8 mouse cellular contexts compared by ENCODE assay signal in genomic region chr7:42505588-42505987, GRCm38 (mm10). TPM values are rescaled to one million over a fixed set of nuclear protein-coding genes. Genes with fewer than 3 reads are reported as not detected.
A peak's percentile ranks its signal among the peaks of the same experiment; 100 is the strongest.
DNase-seq lines count a peak whose midpoint lies in the region; ATAC-seq lines count a peak whose summit lies in the region.
"Not testable (repeated sequence)": the region's sequence is repeated elsewhere in the genome, so short reads cannot be mapped to it uniquely, and the experiment has no call there.

Zfp141 (minus strand) TSS chr7:42505740.

- H3K4me2 ChIP-seq in forebrain, embryonic 14.5 days (ENCODE audit: low read length): peak within 1 kb of the TSS; percentile 56
- H3K4me2 ChIP-seq in neural tube, embryonic 15.5 days: peak within 1 kb of the TSS; percentile 69

- peak; percentile 94 for ATAC-seq in forebrain, embryonic 14.5 days
- peak; percentile 97 for ATAC-seq in neural tube, embryonic 15.5 days (ENCODE audit: low FRiP score)

- not testable (repeated sequence) for H3K4me1 ChIP-seq in forebrain, embryonic 14.5 days (ENCODE audit: control insufficient read depth, insufficient read depth, low read length); neural tube, embryonic 15.5 days

- not testable (repeated sequence) for H3K27ac ChIP-seq in forebrain, embryonic 14.5 days (ENCODE audit: low read depth, low read length)
- peak within 1 kb of the TSS; percentile 74 for H3K27ac ChIP-seq in neural tube, embryonic 15.5 days (replicated peaks)

- H3K9me3 ChIP-seq in forebrain, embryonic 14.5 days (replicated peaks; ENCODE audit: control insufficient read depth, low read length); neural tube, embryonic 15.5 days (replicated peaks): not testable (repeated sequence)

- WGBS in forebrain, embryonic 14.5 days: 1% methylated on average over 18 of the region's 18 CpGs
- WGBS in neural tube, embryonic 15.5 days: 2% methylated on average over 18 of the region's 18 CpGs

- H3K36me3 ChIP-seq in forebrain, embryonic 14.5 days (ENCODE audit: control insufficient read depth, insufficient read depth, low read length); neural tube, embryonic 15.5 days: not testable (repeated sequence)

- DNase-seq in ES-CJ7 (ENCODE audit: low read depth, low spot score): peak; percentile 96
- DNase-seq in cerebellum, adult 11 months: peak; percentile 39
- DNase-seq in forebrain, embryonic 14.5 days (ENCODE audit: low spot score): peak; percentile 95
- DNase-seq in heart, postnatal 14 days: peak; percentile 80 to 82
- peak; percentile 87 for DNase-seq in layer of hippocampus, adult 11-12 months (ENCODE audit: low spot score)
- peak; percentile 85 to 90 for DNase-seq in lung, adult 18-20 months
- peak; percentile 84 for DNase-seq in testis, postnatal 14 days (ENCODE audit: low spot score)

- peak within 1 kb of the TSS; percentile 61 for H3K4me3 ChIP-seq in forebrain, embryonic 14.5 days (ENCODE audit: low read depth, low read length)
- peak within 1 kb of the TSS; percentile 68 for H3K4me3 ChIP-seq in neural tube, embryonic 15.5 days (replicated peaks)

- intact Hi-C loops in heart, postnatal 14 days (cut with DNase I): loop anchor here (10.0 kb wide), 1 partner anchor 1011 kb away; the partner anchor contains the start of genes AW146154 and Gm20449

- H3K27me3 ChIP-seq in forebrain, embryonic 14.5 days (replicated peaks; ENCODE audit: control insufficient read depth, insufficient read depth, low read length); neural tube, embryonic 15.5 days (replicated peaks): not testable (repeated sequence)

- H3K9ac ChIP-seq in forebrain, embryonic 14.5 days (ENCODE audit: low read length): peak within 1 kb of the TSS; percentile 74
- peak within 1 kb of the TSS; percentile 70 for H3K9ac ChIP-seq in neural tube, embryonic 15.5 days (replicated peaks)

RNA-seq across cellular contexts. Expression of gene Zfp141, which starts in this region (rescaled TPM):
- polyA plus RNA-seq in forebrain, embryonic 14.5 days (2014; fragmentation: Nextera tagmentation; extraction: Ambion mirVana): 11.4 and 14.9 TPM in 2 replicates
- total RNA-seq in heart, postnatal 14 days (2021): 1 to 10 TPM; 6.8 to 7.2 TPM
- 12.3 and 13.0 TPM in 2 replicates for polyA plus RNA-seq in neural tube, embryonic 15.5 days (2015; fragmentation: Nextera tagmentation; extraction: Ambion mirVana)

Comparison
In these comparisons a context has a peak if more than half of its experiments do, and no peak if none do; other contexts are left out.
1. DNase-seq: peak in every context shown above with its lines; median percentile 96 in ES-CJ7; 95 in forebrain, embryonic 14.5 days; 88 in lung, adult 18-20 months; 87 in layer of hippocampus, adult 11-12 months; 84 in testis, postnatal 14 days; 81 in heart, postnatal 14 days; 39 in cerebellum, adult 11 months.